Mouse (Mus musculus) thymus, adult 2 months (tissue): ENCODE results near the gene Atp5mpl.

Source experiments
- CTCF ChIP-seq: fragments of 200-500 bp; IDR thresholded peaks from 2 replicates; pipeline ENCODE4 v1.5.1; 2012; ENCODE audit warnings: mild to moderate bottlenecking, control low read depth, low read length, moderate library complexity, borderline replicate concordance; ENCODE audit not compliant: control insufficient read depth, poor library complexity, insufficient read depth; ENCODE audit errors: extremely low read depth
- POLR2A ChIP-seq: fragments of 200-500 bp; IDR thresholded peaks from 2 replicates; pipeline ENCODE4 v1.6.1; 2012; ENCODE audit warnings: mild to moderate bottlenecking, low read length, control low read depth, moderate library complexity; ENCODE audit not compliant: control insufficient read depth, poor library complexity, insufficient read depth; ENCODE audit errors: extremely low read depth

DNA sequence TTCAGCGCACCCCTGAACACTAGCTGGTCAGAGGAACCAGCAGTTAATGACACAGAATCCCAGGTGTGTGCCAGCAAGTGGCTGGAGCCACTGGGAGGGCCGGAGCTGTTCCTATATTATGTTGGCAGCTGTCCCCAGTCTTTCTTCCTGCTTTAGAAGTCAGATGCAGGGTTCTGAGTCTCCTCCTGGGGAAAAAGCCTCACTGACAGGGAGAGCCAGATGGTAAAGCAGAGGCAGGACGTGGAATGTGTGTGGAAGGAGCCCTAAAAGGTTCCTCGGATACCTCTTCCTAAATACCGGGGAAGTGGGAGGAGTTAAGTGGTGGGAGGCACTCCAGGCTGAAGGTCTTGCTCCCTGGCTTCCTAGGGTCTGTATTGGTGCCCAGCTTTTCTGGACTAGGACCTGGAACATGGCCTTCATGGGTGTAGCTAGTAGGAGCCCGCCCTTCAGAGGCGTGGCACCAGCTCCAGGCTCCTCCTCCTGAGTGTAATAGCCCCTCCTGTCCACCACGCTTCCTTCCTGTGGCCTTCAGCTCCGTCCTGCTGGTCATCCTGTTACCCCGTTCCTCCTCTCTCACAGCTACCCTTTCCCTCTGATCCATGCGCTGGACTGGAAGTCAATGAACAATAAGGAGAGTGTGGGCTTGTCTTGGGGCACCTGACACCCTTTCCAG is 33.6 kb downstream of the Atp5mpl start:
- TF ChIP-seq CTCF = no peak
- TF ChIP-seq POLR2A = no peak
